Mouse (Mus musculus) intestine, embryonic 15.5 days (tissue): ENCODE results near the gene Nr2e1. TPM values are rescaled to one million over a fixed set of nuclear protein-coding genes. Genes with fewer than 3 reads are reported as not detected.

ENCODE experiments used
- ATAC-seq: fragments of 200-750 bp; cut with Nextera tagmentation; 2 replicates; pipeline ENCODE4 v1.8.0; 2017; ENCODE audit warnings: moderate TSS enrichment, moderate library complexity
- H3K27ac ChIP-seq: fragments of 300-500 bp; sonication (generic); 2 replicates; pipeline ENCODE4 v1.5.1; 2015; ENCODE audit warnings: mild to moderate bottlenecking, inconsistent platforms
- H3K27me3 ChIP-seq: fragments of 300-500 bp; sonication (generic); replicated peaks from 2 replicates; pipeline ENCODE4 v1.6.1; 2015; ENCODE audit warnings: inconsistent platforms
- H3K36me3 ChIP-seq: fragments of 300-500 bp; sonication (generic); 2 replicates; pipeline ENCODE4 v1.6.1; 2015; ENCODE audit warnings: inconsistent platforms
- H3K4me1 ChIP-seq: fragments of 300-500 bp; sonication (generic); replicated peaks from 2 replicates; pipeline ENCODE4 v1.6.1; 2015; ENCODE audit warnings: inconsistent platforms
- H3K4me2 ChIP-seq: fragments of 300-500 bp; sonication (generic); replicated peaks from 2 replicates; pipeline ENCODE4 v1.6.1; 2015; ENCODE audit warnings: mild to moderate bottlenecking, inconsistent platforms
- H3K4me3 ChIP-seq: fragments of 300-500 bp; sonication (generic); replicated peaks from 2 replicates; pipeline ENCODE4 v1.5.1; 2015; ENCODE audit warnings: inconsistent platforms
- H3K9ac ChIP-seq: fragments of 300-500 bp; sonication (generic); 2 replicates; pipeline ENCODE4 v1.6.1; 2015; ENCODE audit warnings: inconsistent platforms
- H3K9me3 ChIP-seq: fragments of 300-500 bp; sonication (generic); 2 replicates; pipeline ENCODE4 v1.6.1; 2016; ENCODE audit warnings: inconsistent platforms
- whole genome bisulfite sequencing: fragments of 180-500 bp; shearing (Covaris S2); methylation state at CpG from one replicate; pipeline ENCODE4 v1.1.7; 2015; 5-methylcytosine and 5-hydroxymethylcytosine counted together
- polyA plus RNA-seq: library from polyadenylated mRNA; unstranded; fragments of >200 nt; fragmentation: Nextera tagmentation; extraction: Ambion mirVana; gene quantifications from 2 replicates; pipeline ENCODE4 v1.2.1, GENCODE M21; 2015

Nr2e1 gene
- polyA plus RNA-seq, 1 experiment from 2014 or later, result not detected

DNA sequence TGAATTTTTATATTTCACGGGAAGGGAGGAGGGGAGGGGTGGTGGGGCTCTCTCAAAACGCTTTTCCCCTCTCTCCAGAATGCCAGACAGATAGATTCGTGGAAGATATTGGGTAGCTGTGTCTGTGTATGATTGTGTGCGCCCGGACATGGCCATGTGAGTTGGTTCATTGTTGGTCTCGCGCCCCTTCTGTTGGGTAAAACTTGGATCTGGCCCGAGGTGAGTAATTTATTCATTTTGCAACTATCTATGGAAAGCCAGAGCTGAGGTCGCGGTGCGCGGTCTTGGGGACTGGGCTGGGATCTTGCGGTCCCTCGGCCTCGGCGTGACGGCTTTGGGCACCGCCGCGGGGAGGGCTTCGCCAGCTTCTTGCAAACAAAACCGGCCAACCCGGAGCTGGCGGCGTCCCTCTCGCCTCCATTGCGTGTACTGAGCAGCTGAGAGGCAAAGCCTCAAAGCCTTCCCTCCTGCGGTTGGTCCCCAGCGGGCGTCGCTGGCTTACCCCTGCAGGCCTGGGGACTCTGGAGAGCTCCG lies 537 bp upstream of the Nr2e1 start:
- H3K4me3 ChIP-seq, result 0 out of 2 replicates have a peak overlapping the region, but pooled peaks have one; percentile 4
- no peak for ATAC-seq

DNA sequence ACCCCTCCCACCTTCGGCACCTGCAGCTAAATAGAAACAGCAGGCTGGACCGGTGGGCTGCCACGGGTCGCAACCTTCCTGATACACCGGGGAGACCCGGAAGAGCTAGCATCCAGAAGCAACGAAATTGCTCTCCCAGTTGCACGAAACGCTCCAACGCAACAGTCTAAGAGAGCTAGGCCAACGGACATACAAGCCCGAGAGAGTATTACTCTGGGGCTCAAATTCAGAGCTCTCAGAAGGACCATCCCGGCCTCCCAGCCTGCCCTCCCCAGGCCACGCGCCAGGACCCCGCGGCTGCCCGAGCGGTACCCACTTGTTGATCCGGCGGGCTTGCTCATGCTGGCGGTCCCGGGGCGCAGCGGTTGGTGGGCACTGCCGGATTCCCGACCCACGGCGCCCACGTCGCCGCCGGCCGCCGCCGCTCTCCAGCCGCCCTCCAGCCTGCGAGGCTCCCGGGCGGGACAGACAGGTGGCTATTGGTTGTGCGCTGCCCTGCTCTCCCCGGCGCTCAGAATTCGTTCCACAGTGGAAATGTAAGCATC lies 794 bp downstream of the Nr2e1 start:
- Histone ChIP-seq H3K4me2 (peak overlapping the region; percentile 34; the same call in 1 of the 2 replicates), H3K4me1 (peaks cover 22% of the 10 kb centered on the region), H3K27ac (no peak overlapping the region), H3K4me3 (no peak overlapping the region; the same call in 1 of the 2 replicates), H3K27me3 (peaks cover 95% of the 10 kb centered on the region), H3K36me3 (no peaks in the 10 kb centered on the region), H3K9ac (no peak overlapping the region), H3K9me3 (no peaks in the 10 kb centered on the region)
- no peak for ATAC-seq
- 1% methylated on average over 44 of the region's 44 CpGs for WGBS

More for the DNA sequence above, 537 bp upstream of the Nr2e1 start:
- 2% methylated on average over 32 of the region's 32 CpGs for WGBS
- Histone ChIP-seq H3K27me3 (peaks cover 94% of the 10 kb centered on the region), H3K27ac (no peak overlapping the region), H3K9ac (no peak overlapping the region), H3K4me2 (peak overlapping the region; percentile 14; the same call in 1 of the 2 replicates), H3K4me1 (peaks cover 22% of the 10 kb centered on the region), H3K36me3 (no peaks in the 10 kb centered on the region), H3K9me3 (no peaks in the 10 kb centered on the region)

DNA sequence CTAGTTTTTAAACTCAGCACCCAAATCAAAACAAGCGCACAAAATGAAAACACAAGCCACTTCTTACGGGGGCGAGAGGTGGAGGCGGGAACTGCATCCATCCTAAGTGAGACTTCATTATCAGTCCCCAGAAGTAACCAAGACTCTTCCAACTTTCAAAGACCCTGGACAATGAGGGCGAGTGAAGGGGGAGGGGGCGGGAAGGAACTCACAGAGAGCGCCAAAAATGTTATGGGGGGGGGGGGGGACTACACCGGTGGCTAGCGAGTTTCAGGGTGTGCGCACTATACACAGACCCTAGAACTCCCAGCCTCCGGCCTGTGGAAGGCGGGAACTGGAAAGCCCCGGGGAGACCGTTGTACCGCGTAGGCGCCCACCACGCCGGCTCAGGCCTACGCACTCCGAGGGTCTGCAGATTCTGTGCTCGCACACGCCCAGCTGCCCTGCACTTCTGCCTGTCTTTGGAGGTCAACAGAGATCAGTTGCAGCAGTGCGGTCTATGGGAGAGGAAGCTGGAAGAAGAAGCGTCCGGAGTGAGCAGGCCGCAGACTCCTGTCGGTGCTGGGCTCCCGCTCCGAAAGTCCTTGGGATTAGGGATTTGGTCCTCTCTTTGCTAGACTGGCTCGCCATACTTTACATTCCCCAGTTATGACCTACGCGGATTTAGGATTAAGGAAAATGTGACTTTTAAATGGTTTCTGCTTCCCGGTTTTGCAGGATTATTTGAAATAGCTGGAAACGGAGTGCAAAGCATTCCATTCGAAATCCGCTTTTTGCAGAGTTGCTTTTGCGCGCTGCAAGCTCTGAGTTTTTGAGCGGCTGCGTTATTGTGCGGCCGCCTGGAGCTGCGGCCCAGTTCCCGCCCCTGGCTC lies 1.5 kb downstream of the Nr2e1 start:
- peaks cover 22% of the 10 kb centered on the region for H3K4me1 ChIP-seq
- 3% methylated on average over 45 of the region's 45 CpGs for WGBS
- no peak overlapping the region; the same call in 1 of the 2 replicates for H3K4me3 ChIP-seq
- peak overlapping the region; percentile 1; the same call in 1 of the 2 replicates for H3K4me2 ChIP-seq
- H3K27me3 ChIP-seq, result peaks cover 96% of the 10 kb centered on the region
- no peak for ATAC-seq
- no peaks in the 10 kb centered on the region for H3K36me3 ChIP-seq
- no peak overlapping the region for H3K27ac ChIP-seq
- H3K9ac ChIP-seq, result no peak overlapping the region
- no peaks in the 10 kb centered on the region for H3K9me3 ChIP-seq

DNA sequence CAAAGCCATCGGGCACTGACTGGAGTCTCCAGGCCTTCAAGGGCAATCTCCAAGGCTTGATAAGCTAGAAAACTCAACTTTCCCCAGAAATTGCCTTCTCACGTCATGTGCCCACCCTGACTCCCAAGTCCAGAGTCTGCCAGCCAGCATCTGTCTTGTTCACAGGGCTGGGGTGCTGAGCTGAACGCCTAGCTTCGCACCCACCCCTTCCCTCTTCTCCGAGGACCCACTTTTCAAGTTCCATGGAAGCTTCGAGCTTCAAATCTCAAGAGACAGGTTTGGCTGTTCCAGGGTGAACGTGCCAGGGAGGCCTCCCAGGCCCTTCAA lies 2.5 kb downstream of the Nr2e1 start:
- H3K9ac ChIP-seq, result no peak overlapping the region
- no peak overlapping the region for H3K4me2 ChIP-seq
- H3K36me3 ChIP-seq, result no peaks in the 10 kb centered on the region
- H3K27me3 ChIP-seq, result peaks cover 93% of the 10 kb centered on the region
- no peak for ATAC-seq
- 5% methylated on average over 7 of the region's 7 CpGs for WGBS
- no peak overlapping the region for H3K27ac ChIP-seq
- H3K4me3 ChIP-seq, result no peak overlapping the region
- no peaks in the 10 kb centered on the region for H3K9me3 ChIP-seq
- H3K4me1 ChIP-seq, result peaks cover 22% of the 10 kb centered on the region

DNA sequence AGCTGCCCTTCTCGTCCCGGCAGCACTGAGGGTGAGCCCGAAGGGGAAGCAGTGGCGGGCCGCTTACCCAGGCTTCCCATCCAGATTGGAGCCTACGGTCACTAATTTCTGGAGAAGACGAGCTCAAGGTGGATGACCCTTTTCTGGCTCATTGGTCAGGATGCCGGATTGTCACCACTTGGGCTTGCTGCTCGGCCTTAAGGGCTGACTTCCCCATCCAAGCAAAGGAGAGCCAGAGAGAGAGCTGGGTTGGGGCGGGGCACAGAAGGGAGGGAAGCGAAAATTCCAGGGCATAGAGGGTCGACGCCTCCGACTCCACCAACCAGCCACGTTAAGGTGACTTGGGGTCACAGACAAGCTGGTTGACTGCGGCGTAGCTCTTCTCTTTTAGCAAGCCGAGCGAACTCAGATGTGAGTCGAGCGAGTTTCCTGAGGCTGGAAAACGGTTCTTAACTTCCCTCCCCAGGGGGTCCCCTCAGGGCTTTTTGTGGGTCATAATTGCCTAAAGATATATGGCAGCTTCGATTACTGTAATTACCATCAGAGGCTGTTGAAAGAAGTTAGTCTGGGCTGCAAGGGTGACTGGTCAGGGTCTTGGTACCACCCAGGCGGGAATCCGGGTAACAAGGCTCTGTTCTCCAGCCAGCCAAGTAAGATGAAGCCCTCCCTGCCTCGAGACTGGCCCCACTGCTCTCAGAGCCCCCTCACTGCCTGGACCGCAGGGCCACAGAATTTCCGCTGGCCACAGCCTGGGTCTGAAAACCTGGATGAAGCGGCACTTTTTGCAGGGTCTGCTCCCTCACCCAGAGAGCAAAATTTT lies 3.1 kb downstream of the Nr2e1 start:
- H3K4me2 ChIP-seq, result no peak overlapping the region
- no peak overlapping the region for H3K9ac ChIP-seq
- 2% methylated on average over 29 of the region's 29 CpGs for WGBS
- peaks cover 93% of the 10 kb centered on the region for H3K27me3 ChIP-seq
- no peaks in the 10 kb centered on the region for H3K9me3 ChIP-seq
- H3K36me3 ChIP-seq, result no peaks in the 10 kb centered on the region
- ATAC-seq, result 0 out of 2 replicates have a peak, but pooled peaks have one; percentile 8
- no peak overlapping the region for H3K27ac ChIP-seq
- H3K4me1 ChIP-seq, result peaks cover 22% of the 10 kb centered on the region
- H3K4me3 ChIP-seq, result peak overlapping the region; percentile 7; the same call in 1 of the 2 replicates

DNA sequence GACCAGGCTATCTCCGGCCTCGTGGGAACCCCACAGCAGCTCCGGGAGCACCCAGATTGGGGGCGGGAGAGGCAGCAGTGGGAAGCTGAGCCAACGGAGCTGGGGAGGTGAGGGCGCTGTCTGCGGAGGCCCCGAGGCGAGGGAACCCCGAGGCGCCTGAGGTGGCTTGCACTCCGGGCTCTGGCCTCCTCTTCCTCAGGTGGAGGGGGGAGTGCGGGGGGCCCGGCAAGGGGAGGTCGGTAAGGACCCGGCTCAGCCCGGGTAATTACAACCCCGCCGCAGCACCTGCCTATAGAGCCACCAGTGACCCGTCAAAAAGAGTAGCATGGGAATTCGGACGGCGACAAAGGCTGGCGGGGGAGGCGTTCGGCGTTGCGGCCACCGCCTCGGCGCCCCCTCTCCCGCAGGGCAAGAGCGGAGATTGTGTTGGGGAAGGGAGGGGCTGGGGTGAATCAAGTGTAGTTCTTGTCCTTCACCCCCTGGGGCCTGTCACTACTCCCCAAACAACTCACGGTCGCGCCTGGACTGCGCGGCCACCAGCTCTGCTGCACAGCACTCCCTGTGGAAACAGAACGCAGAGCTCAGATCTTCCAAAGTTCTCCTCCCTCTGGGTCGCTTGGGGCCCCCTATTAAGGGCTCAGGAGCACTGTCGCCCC lies 3.8 kb downstream of the Nr2e1 start:
- H3K4me1 ChIP-seq, result peaks cover 21% of the 10 kb centered on the region
- H3K9ac ChIP-seq, result no peak overlapping the region
- H3K36me3 ChIP-seq, result no peaks in the 10 kb centered on the region
- WGBS, result under 1% methylated on average over 40 of the region's 41 CpGs
- 0 out of 2 replicates have a peak, but pooled peaks have one; percentile 20 for ATAC-seq
- H3K9me3 ChIP-seq, result no peaks in the 10 kb centered on the region
- H3K27ac ChIP-seq, result no peak overlapping the region
- peaks cover 93% of the 10 kb centered on the region for H3K27me3 ChIP-seq
- H3K4me3 ChIP-seq, result peak overlapping the region; percentile 7; the same call in 1 of the 2 replicates
- H3K4me2 ChIP-seq, result no peak overlapping the region; the same call in 1 of the 2 replicates

DNA sequence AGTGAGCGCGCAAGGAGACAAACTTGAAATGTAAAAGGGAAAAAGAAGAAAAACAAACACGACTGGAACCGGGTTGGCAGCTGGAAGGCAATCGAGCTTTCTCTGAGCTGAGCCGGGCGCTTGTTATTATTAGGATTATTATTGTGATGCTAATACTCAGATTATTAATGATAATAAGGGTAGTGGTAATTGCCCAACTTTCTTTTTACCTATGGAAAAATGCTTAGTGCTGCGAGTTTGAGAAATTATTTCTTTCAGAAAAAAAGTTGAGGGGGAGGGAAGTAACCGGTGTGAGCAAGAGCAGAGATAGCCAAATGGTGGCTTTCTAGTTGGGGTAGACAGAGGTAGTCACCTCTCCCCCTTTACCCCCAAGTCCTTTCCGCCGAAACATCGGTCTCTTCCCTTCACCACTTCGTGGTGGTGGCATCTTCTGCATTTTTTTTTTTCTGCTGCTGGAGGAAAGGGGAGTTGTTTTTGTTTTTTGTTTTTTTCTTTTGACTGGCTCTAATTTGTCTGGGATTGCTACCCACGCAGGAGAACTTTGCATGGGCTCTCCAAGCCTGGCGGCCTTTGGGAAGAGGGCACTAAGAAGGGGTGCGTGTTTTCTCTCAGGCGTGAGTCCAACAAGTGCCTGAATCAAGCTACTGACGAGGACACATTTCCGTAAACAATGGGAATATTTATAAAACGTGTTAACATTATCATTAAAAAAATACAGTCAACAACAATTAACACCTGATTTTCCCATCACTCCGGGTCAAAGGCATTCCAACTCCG lies 4.5 kb downstream of the Nr2e1 start:
- WGBS, result 1% methylated on average over 22 of the region's 22 CpGs
- no peak for ATAC-seq
- Histone ChIP-seq H3K4me1 (peaks cover 15% of the 10 kb centered on the region), H3K4me2 (no peak overlapping the region; the same call in 1 of the 2 replicates), H3K27ac (no peak overlapping the region), H3K4me3 (peak overlapping the region; percentile 7; the same call in 1 of the 2 replicates), H3K9ac (no peak overlapping the region), H3K36me3 (no peaks in the 10 kb centered on the region), H3K9me3 (no peaks in the 10 kb centered on the region), H3K27me3 (peaks cover 93% of the 10 kb centered on the region)

DNA sequence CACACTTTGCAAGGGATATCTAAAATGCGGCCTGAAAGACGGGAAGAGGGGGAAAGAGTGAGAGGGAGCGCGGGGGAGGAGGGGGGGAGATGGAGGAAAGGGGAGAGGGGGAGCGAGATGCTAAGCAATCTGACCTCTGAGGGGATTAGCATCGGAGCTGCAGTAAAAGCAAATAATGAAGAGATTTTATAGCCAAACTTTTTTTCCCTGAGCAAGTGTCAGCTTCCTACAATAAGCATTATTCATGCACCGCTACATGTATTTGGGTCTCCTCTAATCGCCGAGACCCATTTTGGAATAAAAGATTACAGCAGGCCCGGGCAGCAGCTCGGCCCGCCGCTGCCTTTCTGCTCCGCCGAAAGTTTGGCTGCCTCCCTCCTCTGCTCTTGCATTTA lies 5.2 kb downstream of the Nr2e1 start:
- ATAC-seq, result no peak
- Histone ChIP-seq H3K27me3 (peaks cover 93% of the 10 kb centered on the region), H3K9me3 (no peaks in the 10 kb centered on the region), H3K36me3 (no peaks in the 10 kb centered on the region), H3K27ac (no peak overlapping the region), H3K4me1 (peaks cover 11% of the 10 kb centered on the region), H3K9ac (no peak overlapping the region), H3K4me2 (no peak overlapping the region), H3K4me3 (no peak overlapping the region)
- 3% methylated on average over 15 of the region's 15 CpGs for WGBS

DNA sequence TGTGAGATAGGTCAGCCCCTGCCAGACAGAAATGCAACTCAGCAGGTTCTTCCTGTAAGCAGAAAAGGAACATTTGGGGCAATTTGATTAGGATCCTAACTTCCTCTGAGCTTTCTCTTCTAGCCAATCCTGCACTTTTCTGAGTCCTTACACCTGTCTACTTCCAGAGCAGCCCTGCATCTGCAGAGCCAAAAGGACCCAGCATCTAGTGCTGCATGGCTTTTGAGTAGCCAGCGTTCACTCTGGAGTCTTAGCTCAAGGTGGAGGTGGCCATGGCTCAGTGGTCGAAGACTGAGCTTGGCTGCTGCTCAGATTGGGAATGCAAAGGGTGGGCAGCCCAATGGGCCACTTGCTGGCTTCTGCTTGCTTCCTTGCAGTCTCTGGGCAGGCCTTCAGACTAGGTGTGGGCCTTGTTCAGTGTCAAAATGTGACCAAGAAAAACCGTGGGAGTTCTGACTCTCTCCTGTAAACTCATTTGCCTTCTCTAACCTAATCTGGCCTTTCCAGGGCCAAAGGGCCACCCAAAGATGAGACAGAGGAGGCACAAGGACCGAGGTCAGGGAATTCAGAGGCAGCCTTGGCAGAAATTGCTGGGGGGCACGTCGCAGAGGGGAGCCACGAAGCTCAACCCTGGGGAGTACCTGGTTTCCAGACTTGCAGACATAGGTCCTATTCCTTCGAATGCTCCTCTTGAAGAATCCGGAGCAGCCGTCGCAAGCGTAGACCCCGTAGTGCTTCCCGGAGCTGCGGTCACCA lies 5.7 kb downstream of the Nr2e1 start:
- Histone ChIP-seq H3K4me3 (no peak overlapping the region), H3K36me3 (no peaks in the 10 kb centered on the region), H3K27me3 (peaks cover 93% of the 10 kb centered on the region), H3K27ac (no peak overlapping the region), H3K9ac (no peak overlapping the region), H3K4me2 (no peak overlapping the region), H3K9me3 (no peaks in the 10 kb centered on the region), H3K4me1 (peaks cover 7% of the 10 kb centered on the region)
- no peak for ATAC-seq
- 2% methylated on average over 15 of the region's 15 CpGs for WGBS

DNA sequence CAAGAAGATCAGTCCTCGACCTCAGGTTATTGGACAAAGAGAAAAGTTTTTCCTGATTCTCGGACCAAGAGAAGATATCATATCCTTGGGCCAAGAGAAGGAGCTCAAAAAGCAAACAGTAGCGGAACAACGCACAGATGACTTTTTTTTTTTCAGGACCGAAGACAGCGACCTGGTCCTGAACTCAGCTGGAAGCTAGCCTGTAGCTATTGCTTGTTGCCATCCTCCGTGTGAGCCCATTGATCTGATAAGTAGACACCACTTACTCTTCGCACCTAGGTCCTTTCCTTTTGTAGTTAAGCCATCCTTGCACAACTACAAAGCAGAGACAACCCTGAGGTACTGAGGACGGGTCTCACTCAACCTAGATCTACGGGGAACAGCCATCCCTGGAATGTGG lies 8.8 kb downstream of the Nr2e1 start:
- H3K4me1 ChIP-seq, result peaks cover 1% of the 10 kb centered on the region; the same call in 1 of the 2 replicates
- H3K27ac ChIP-seq, result no peak overlapping the region
- no peak for ATAC-seq
- no peaks in the 10 kb centered on the region for H3K36me3 ChIP-seq
- H3K27me3 ChIP-seq, result peaks cover 91% of the 10 kb centered on the region
- 3% methylated on average over 10 of the region's 10 CpGs for WGBS
- no peak overlapping the region for H3K9ac ChIP-seq
- no peaks in the 10 kb centered on the region for H3K9me3 ChIP-seq
- no peak overlapping the region for H3K4me3 ChIP-seq
- no peak overlapping the region for H3K4me2 ChIP-seq
